Mouse (Mus musculus): Measurements from ENCODE around the gene Sept9.

The Sept9 gene

DNA sequence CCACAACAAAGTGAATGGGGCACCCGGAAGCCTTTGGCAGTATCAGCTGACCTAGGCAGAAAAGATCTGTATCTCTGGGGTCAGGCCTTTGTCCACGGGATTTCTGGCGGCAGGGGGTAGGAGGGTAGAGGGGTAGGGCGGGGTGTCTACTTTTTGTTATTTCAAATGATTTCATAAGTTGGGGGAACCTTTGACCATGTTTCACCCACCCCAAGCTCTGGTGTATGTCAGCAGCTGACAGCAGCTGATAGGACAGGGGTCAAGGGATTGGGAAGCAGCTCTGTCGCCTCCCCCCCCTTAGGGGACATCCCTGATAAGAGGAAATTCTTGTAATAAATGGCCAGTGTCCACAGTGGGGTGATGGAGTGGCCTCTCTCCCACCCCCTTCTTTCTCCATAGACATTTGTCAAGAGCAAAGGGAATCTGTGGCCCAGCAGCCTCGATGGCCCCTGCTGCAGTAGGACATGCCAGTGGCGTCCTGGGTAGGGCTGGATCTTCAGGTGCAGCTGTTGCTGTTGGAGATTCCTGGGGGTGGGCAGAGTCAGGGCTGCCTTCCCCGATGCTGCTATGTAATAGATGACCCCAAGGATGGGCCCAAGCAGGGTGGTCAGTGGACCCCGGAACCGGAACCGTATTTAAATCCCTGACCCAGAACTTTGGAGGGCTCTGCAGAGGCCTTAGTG, 145.0 kb downstream of the Sept9 start:
- no peak for DNase-seq (ENCODE audit: low spot score in 2 of 2)

DNA sequence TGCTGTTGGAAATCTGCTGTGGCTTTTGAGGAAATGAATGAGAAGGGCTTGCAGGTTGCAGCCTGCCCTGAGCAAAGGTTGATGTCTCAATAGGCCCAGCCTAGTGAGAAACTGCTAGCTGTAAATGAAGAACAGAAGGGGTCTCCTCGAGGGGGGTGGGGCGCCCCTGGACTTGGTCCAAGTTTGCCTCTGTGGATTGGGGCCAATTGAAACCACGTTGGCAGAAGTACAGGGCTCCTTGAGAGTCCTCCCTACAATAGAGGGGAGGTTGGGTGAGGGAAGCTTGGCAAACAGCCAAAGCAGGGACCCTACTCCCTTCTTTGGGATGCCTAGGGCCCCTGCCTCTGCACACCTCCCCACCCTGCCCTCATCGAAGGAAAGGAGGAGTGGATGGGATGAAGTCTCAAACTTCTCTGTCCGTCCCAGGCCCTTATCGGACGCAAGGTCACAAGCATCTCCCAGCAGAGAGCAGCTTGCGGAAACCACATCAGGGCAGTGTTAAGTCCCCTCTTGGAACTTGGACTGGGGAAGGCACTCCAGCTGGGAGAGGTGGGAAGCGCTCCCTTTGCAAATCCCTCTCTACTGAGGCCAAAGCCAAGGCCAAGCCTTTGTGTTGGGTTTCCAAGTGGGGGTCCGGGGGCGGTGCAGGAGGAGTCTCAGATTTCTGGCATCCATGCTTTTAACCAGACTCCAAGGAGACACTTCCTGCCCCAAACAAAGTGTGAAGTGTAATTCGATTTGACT, 145.7 kb downstream of the Sept9 start:
- peak; percentile 63 for DNase-seq (ENCODE audit: low spot score in 2 of 2)

DNA sequence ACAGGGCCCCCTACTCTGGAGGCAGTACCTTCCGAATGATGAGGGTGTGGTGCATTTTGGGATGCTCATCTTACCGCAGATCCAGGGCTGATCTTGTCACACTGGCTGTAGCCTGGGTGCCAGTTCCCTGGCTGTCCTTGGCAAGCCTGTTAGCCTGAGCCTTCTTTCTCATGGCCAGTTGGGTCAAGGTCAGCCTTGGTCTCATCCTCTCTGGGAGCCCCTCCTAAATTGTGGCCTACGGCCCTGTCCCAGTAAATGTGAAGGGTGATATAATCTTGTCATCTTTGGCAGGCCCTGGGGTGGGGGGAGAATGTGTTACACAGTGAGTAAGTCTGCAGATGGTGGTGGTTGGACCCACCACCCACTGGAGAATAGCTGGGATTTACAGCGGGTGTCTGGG, 147.8 kb downstream of the Sept9 start:
- no peak for DNase-seq (ENCODE audit: low spot score in 2 of 2)

DNA sequence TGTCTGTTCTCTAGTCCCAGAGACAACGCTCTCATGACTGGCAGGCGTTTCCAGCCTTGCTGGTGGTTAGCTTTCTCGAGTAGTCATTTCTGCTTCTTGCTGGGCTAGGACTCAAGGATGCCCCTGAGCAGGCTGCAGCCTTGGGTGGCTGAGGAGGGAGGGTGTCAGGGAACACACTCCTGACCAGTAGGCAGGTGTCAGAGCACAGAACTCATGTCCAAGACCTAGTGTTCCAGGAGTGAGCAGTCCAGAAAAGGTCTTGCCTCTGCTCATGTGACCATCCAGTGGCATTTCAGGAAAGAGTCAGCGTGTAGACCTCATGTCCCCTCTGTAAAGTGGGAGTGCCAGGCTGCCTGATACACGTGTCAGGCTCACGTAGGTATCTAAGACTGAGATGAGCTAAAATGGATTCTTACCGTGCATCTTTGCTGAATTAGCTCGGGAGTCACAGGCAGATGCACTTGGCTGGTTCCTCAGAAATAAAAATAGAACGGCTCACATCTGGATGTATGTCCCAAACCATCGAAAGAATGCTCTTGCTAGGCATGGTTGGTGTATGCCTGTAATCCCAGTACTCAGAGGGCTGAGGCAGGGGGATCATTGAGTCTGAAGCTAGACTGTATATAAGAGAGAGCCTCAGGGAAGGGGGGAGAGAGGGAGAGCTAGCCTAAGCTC, 149.1 kb downstream of the Sept9 start:
- no peak for DNase-seq (ENCODE audit: low spot score in 2 of 2)

DNA sequence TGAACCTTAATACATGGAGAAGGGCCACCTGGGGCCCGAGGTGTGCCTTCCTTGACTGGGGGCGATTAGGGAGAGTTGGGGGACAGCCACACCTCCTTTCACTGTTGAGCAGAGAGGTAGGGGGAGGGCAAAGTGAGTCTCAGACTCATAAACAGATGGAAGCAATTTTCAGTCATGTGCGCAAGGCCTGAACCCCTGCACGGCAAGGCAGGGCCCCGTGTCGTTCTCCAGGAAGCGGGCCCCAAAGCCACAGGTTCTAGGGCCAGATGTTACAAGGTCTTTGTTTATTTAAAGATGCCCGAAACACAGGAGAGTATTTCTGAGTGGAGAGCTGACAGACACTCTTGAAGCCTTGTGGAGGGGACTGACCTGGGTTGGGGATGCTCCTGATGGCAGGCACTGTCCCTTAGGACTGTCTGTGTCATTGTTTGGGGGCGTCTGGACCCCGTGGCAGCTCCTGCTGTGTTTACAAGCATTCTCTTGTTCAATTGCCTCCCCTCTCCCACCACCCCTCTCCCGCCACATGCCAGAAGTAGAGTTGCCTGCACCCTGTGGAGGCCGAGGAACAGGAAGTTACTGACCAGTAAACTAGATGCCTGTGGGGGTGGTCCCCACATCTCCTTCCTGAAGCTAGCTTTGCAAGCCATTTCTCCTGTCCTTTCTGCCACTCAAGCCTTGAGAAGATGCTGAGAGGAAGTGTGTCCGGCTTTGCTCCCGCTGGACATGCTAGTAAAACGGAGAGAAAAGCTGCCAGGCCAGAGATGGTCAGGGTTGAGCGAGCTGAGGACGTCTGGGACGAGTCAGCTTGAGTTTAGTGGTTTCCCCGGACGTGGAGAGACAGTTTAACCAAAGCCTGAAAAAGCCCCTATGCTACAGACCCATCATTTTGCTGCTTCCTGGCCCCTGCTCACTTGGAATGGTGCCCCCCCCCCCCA, 150.2 kb downstream of the Sept9 start:
- DNase-seq (ENCODE audit: low spot score in 2 of 2) = no peak

DNA sequence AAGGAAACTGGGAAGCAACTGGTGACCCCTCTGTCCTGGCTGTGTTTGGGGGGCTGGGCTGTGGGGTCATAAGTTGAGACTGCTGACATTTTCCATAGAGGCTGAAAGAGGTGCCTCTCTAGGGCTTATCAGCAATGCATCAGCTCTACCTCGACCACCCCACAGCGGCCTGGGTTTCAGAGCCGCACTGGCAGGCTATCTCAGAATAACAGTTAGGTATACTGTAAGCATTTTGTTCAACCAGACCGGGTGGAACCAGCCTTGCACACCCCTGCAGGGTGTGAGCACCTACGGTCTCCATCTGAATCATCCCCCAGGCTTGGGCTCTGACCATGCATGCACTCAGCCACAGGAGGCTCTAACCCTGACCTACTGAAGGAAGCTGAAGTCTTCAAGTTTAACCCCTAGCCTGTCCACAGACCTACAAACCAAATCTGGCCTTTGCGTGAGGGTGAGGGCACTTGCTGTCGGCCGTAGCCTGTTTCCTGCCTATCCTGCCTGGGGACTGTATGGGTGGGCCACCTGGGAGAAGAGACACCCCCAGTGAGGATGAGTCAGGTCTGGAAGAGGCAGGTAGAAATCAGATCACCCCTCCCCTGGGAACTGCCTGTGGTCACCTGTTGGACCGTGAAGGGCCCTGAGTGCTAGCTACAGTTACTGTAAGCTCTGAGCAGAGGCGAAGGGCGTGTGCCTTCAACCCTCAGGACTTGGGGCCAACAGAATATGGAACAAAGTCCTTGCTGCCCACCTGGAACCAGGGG, 151.2 kb downstream of the Sept9 start:
- DNase-seq (ENCODE audit: low spot score in 2 of 2) = no peak

GRCm38 (mm10) chr11:117353126-117353525, 153.7 kb downstream of the Sept9 start:
- no peak for DNase-seq (ENCODE audit: low spot score in 2 of 2)

GRCm38 (mm10) chr11:117354107-117354506, 154.6 kb downstream of the Sept9 start:
- DNase-seq (ENCODE audit: low spot score in 2 of 2) = no peak

- DNase-seq (ENCODE audit: low spot score in 2 of 2) = no peak
Observed at GRCm38 (mm10) chr11:117356937-117357336, 157.5 kb downstream of the Sept9 start.

DNA sequence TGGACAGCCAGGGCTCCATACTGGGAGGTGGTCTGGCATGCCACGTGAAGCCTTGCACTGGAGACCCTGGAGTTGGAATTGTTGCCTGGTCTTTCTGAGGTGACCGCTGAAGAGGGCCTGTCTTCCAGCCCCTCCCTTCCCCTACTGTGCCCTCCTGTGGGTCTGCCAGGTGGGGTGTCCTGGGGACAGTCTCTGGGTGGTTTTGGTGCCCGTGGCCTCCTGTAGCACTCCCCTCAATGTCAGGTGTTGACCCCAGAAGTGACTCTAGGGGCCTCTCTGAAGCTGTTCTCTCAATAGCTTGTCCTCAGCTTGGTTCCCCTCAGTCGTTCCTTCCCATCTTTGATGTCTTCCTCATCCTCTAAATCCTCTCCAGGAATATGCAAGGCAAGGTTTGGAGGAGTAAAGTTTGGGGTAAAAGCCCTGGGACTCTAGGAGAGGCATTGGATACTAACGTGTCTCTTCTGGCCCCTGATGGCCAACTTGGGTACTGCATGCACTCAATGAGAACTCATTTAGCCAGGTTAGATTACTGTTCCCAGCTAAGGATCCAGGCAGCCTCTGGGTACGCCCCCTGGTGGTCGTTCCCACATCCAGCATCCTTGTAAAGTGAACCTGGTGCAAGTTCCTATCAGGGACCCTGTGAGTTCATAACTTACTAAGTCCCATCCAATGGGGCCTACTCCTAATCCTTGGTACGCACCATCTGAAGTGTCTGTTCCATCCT, 158.6 kb downstream of the Sept9 start:
- DNase-seq (ENCODE audit: low spot score in 2 of 2) = peak; percentile 82 to 91

DNA sequence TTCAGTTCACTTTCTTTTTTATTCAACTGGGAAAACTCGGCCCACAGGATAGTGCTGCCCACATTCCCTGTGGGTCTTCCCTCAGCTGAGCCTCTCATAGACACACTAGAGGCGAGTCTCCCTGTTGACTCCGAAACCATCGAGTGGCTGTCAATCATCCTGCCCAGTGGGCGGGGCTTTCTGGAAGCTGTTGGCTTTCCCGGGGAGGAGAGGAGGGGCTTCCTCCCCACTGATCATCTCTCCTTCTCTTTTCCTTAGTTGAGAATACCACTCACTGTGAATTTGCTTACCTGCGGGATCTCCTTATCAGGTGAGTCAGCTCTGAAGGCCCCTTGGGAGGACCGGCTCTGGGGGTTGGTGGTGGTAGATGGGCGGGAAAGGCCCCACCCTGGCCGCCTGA, 159.7 kb downstream of the Sept9 start:
- DNase-seq (ENCODE audit: low spot score in 2 of 2) = no peak

GRCm38 (mm10) chr11:117359870-117360269, 160.4 kb downstream of the Sept9 start:
- DNase-seq (ENCODE audit: low spot score in 2 of 2) = peak in 1 of 2 experiments; percentile 60

GRCm38 (mm10) chr11:117360561-117360960, 161.1 kb downstream of the Sept9 start:
- DNase-seq (ENCODE audit: low spot score in 2 of 2) = no peak

GRCm38 (mm10) chr11:117362307-117362706, 162.8 kb downstream of the Sept9 start:
- no peak for DNase-seq (ENCODE audit: low spot score in 2 of 2)

DNA sequence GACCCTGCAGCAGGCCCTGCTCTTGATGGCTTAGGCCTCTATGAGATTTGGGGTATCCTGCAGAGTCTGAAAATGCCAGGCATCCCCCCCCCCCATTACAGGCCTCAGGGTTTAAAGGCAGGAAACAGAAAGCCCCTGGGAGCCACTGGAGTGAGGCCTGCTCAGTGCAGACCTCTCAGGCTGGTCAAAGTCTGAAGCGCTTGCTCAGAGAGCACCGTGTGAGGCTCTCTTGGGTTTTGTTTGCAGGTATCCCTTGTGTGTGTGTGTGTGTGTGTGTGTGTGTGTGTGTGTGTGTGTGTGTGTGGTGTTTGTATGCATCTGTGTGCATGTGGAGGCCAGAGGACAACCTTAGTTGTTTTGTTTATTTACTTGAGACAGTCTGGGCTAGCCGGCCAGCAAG, 164.5 kb downstream of the Sept9 start:
- no peak for DNase-seq (ENCODE audit: low spot score in 2 of 2)

GRCm38 (mm10) chr11:117366426-117366825, 167.0 kb downstream of the Sept9 start:
- DNase-seq (ENCODE audit: low spot score in 2 of 2) = no peak

DNA sequence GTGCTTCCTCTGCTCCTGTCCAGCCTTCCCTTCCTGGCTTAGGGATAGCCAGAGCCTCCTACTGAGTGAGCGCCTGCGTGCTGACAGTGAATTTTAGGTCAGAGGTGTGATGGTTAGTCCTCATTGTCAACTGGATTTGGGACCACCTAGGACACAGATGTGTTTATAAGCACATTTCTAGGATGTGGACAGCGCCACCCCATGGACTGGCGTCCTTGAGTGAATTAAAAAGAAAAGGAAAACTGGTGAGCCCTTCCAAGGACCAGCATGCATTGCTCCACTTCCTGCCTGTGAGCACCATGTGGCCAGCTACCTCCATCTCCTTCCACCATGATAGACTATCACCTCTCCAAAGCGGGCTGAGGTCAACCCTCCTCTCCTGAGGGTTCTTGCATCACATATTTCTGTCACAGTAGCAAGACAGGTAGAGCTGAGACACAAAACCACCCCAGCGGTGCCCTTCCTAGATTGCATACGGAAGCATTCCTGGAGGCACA, 167.4 kb downstream of the Sept9 start:
- DNase-seq (ENCODE audit: low spot score in 2 of 2) = no peak

DNA sequence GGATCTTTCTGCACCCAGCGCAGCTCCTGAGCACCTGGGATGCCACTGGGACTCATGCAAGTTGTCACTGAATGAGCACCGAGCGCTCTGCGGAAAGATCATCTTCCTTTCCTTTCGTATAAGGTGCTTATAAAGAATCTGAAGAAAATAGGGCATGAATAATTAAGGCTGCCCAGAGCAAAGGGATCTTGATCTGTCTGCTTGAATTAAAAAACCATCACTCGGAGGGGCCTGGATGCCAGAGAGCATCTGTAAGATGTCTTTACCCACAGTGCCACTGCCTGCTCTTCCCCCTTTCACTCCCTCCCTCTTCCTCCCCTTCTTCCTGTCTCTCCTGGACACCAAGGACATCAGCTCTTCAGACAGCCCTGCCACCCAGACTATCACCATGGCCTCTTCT, 168.5 kb downstream of the Sept9 start:
- no peak for DNase-seq (ENCODE audit: low spot score in 2 of 2)

- no peak for DNase-seq (ENCODE audit: low spot score in 2 of 2)
Observed at GRCm38 (mm10) chr11:117369347-117369746, 169.9 kb downstream of the Sept9 start.

GRCm38 (mm10) chr11:117370262-117370850, 170.9 kb downstream of the Sept9 start:
- DNase-seq (ENCODE audit: low spot score in 2 of 2) = no peak

Measured in frontal cortex, postnatal 10 days (tissue).